Mouse (Mus musculus): Measurements from ENCODE around the gene Elf2. TPM values are rescaled to one million over a fixed set of nuclear protein-coding genes. Genes with fewer than 3 reads are reported as not detected.
"Not testable (repeated sequence)": the region's sequence is repeated elsewhere in the genome, so short reads cannot be mapped to it uniquely, and the experiment has no call there.

Elf2 gene
- total and polyA plus RNA-seq, 3 experiments, result 31.2 to 41.2 (median 32.2) TPM

DNA sequence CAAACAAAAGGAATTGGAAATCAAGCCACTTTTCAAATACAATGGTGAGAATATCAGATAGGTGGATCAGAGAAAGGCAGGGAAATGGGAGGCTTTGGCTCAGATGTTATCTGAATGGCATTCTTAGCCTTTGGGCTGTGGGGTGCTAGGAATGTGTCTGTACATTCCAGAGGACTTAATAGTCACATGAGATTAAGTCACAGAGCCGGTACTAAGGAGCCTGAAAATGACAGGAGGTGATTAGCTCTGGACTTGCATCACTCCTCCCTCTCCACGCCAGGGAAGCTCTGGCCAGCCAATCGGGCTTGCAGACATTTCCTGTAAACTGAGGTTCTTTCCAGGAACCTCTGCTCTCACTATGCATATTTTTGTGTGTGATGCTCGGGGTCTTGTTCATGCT is 119.6 kb downstream of the Elf2 start:
- in situ Hi-C loops (cut with MboI; ENCODE audit: low pct_ligation_motif_present, low pct_unique_long_range_greater_than_20kb, low sequenced_read_pairs), result loop anchor here (25.0 kb wide), 1 partner anchor 784 kb away; the partner anchor contains the start of gene Slc7a11
- no peaks in the 10 kb centered on the region for H3K9me3 ChIP-seq (replicated peaks; ENCODE audit: low read length)
- H3K4me3 ChIP-seq (replicated peaks in 1 of 3; ENCODE audit: low read depth in 2 of 3, low read length in 2 of 3, poor library complexity in 1 of 3), result no peak overlapping the region
- no peak for DNase-seq (ENCODE audit: extremely low read depth)
- H3K27me3 ChIP-seq (replicated peaks), result no peaks in the 10 kb centered on the region
- dilution Hi-C loops (cut with MboI; ENCODE audit: extremely low pct_ligation_motif_present, extremely low pct_unique_long_range_greater_than_20kb, low sequenced_read_pairs), result no loop called here
- H3K4me2 ChIP-seq (ENCODE audit: insufficient read depth, low read depth, poor library complexity, severe bottlenecking), result no peak overlapping the region
- TF ChIP-seq CHD2 (IDR thresholded peaks at IDR 0.05; ENCODE audit: low read length) (no peak), MEF2A (IDR thresholded peaks at IDR 0.05; ENCODE audit: borderline replicate concordance, low read depth, low read length) (no peak)
- H3K79me2 ChIP-seq (replicated peaks; ENCODE audit: control insufficient read depth, extremely low read depth, insufficient read depth, poor library complexity, severe bottlenecking), result peaks cover 4% of the 10 kb centered on the region
- no peak overlapping the region for H3K27ac ChIP-seq (ENCODE audit: insufficient read depth, low read depth)
- no peak overlapping the region for H3K9ac ChIP-seq (ENCODE audit: insufficient read depth, low read depth)
- H3K4me1 ChIP-seq (ENCODE audit: control insufficient read depth in 1 of 2, insufficient read depth in 2 of 2), result peaks cover 0 to 6% of the 10 kb centered on the region in 2 experiments; a peak in 2 of 4 replicates
- H3K36me3 ChIP-seq (replicated peaks in 1 of 2; ENCODE audit: control insufficient read depth in 1 of 2, insufficient read depth in 1 of 2, low read length in 1 of 2), result no peaks in the 10 kb centered on the region

DNA sequence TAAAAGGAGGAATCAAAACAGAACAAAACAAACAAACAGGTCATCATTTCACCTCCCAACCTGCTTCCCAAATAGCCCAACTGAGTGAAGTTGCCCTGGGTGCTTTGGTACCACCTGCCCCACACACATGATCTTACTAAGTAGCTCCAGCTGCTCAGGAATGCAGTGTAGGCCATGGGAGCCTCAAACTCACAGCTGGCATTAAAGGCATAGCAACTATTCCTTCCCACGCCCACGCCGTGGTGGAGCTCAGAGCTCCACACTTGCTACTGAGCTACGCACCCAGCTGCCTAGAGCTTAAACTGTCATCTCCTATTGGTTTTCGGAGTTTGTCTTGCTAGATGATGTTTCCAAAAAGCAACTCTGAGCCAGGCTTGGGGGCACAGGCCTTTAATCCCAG is 121.2 kb downstream of the Elf2 start:
- H3K36me3 ChIP-seq (replicated peaks in 1 of 2; ENCODE audit: control insufficient read depth in 1 of 2, insufficient read depth in 1 of 2, low read length in 1 of 2), result no peaks in the 10 kb centered on the region
- H3K4me1 ChIP-seq (ENCODE audit: control insufficient read depth in 1 of 2, insufficient read depth in 2 of 2), result peaks cover 0 to 4% of the 10 kb centered on the region in 2 experiments; a peak in 1 of 4 replicates
- DNase-seq (ENCODE audit: extremely low read depth), result no peak
- in situ Hi-C loops (cut with MboI; ENCODE audit: low pct_ligation_motif_present, low pct_unique_long_range_greater_than_20kb, low sequenced_read_pairs), result loop anchor here (25.0 kb wide), 1 partner anchor 782 kb away; the partner anchor contains the start of gene Slc7a11
- H3K4me3 ChIP-seq (replicated peaks in 1 of 3; ENCODE audit: low read depth in 2 of 3, low read length in 2 of 3, poor library complexity in 1 of 3), result no peak overlapping the region
- no peaks in the 10 kb centered on the region for H3K27me3 ChIP-seq (replicated peaks)
- H3K4me2 ChIP-seq (ENCODE audit: insufficient read depth, low read depth, poor library complexity, severe bottlenecking), result no peak overlapping the region
- dilution Hi-C loops (cut with MboI; ENCODE audit: extremely low pct_ligation_motif_present, extremely low pct_unique_long_range_greater_than_20kb, low sequenced_read_pairs), result no loop called here
- H3K79me2 ChIP-seq (replicated peaks; ENCODE audit: control insufficient read depth, extremely low read depth, insufficient read depth, poor library complexity, severe bottlenecking), result no peaks in the 10 kb centered on the region
- no peak overlapping the region for H3K27ac ChIP-seq (ENCODE audit: insufficient read depth, low read depth)
- H3K9me3 ChIP-seq (replicated peaks; ENCODE audit: low read length), result no peaks in the 10 kb centered on the region
- TF ChIP-seq MAZ (IDR thresholded peaks at IDR 0.05; ENCODE audit: low read depth, low read length) (no peak), E2F4 (IDR thresholded peaks at IDR 0.05; ENCODE audit: insufficient replicate concordance, low read depth, low read length) (no peak)
- no peak overlapping the region for H3K9ac ChIP-seq (ENCODE audit: insufficient read depth, low read depth)

DNA sequence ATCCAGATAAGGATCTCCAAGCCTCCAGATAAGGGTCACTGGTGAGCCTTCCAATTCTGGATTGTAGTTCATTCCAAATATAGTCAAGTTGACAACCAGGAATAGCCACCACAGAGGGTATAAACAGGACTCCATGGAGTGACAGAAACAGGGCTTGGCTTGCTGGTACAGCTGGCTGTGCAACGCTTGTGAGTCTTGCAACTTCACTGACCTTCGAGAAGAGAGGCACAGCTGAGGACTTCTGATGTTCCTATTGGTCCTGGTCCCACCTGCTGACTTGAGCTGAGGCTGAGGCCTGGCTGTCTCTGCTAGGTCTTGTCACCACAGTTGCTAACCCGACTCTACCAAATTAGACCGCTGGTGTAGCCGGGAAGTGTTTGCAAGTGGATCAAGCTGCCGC is 122.1 kb downstream of the Elf2 start:
- H3K27me3 ChIP-seq (replicated peaks); H3K4me3 ChIP-seq (replicated peaks in 1 of 3; ENCODE audit: low read depth in 2 of 3, low read length in 2 of 3, poor library complexity in 1 of 3); H3K9ac ChIP-seq (ENCODE audit: insufficient read depth, low read depth); H3K36me3 ChIP-seq (replicated peaks in 1 of 2; ENCODE audit: control insufficient read depth in 1 of 2, insufficient read depth in 1 of 2, low read length in 1 of 2); dilution Hi-C loops (cut with MboI; ENCODE audit: extremely low pct_ligation_motif_present, extremely low pct_unique_long_range_greater_than_20kb, low sequenced_read_pairs); H3K4me2 ChIP-seq (ENCODE audit: insufficient read depth, low read depth, poor library complexity, severe bottlenecking); H3K79me2 ChIP-seq (replicated peaks; ENCODE audit: control insufficient read depth, extremely low read depth, insufficient read depth, poor library complexity, severe bottlenecking); DNase-seq (ENCODE audit: extremely low read depth); H3K9me3 ChIP-seq (replicated peaks; ENCODE audit: low read length); H3K4me1 ChIP-seq (ENCODE audit: control insufficient read depth in 1 of 2, insufficient read depth in 2 of 2); H3K27ac ChIP-seq (ENCODE audit: insufficient read depth, low read depth): not testable (repeated sequence)
- in situ Hi-C loops (cut with MboI; ENCODE audit: low pct_ligation_motif_present, low pct_unique_long_range_greater_than_20kb, low sequenced_read_pairs), result loop anchor here (25.0 kb wide), 1 partner anchor 781 kb away; the partner anchor contains the start of gene Slc7a11

DNA sequence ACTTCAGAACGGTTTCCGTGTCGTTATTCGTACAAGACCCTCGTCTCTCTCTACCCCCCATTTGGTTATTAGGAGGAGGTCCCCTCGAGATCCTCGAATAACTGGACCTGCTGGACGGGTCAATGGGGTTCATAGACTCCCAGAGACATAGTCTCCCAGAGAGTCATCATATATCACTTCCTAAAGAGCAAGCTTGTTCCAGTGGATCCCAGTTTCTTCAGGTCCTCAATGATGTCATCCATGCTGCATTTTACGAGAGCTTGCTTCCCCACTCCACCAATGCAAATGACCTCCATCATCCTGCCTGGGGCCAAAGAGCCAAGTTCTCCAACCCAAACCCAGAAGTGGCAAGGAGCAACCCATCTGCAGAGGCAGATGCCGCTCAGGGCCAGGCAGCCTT is 124.1 kb downstream of the Elf2 start:
- in situ Hi-C loops (cut with MboI; ENCODE audit: low pct_ligation_motif_present, low pct_unique_long_range_greater_than_20kb, low sequenced_read_pairs), result loop anchor here (25.0 kb wide), 1 partner anchor 779 kb away; the partner anchor contains the start of gene Slc7a11

More for the DNA sequence above, 124.1 kb downstream of the Elf2 start:
- H3K4me3 ChIP-seq (replicated peaks in 1 of 3; ENCODE audit: low read depth in 2 of 3, low read length in 2 of 3, poor library complexity in 1 of 3); dilution Hi-C loops (cut with MboI; ENCODE audit: extremely low pct_ligation_motif_present, extremely low pct_unique_long_range_greater_than_20kb, low sequenced_read_pairs); H3K9me3 ChIP-seq (replicated peaks; ENCODE audit: low read length); H3K9ac ChIP-seq (ENCODE audit: insufficient read depth, low read depth); H3K27me3 ChIP-seq (replicated peaks); H3K36me3 ChIP-seq (replicated peaks in 1 of 2; ENCODE audit: control insufficient read depth in 1 of 2, insufficient read depth in 1 of 2, low read length in 1 of 2); H3K4me2 ChIP-seq (ENCODE audit: insufficient read depth, low read depth, poor library complexity, severe bottlenecking); H3K79me2 ChIP-seq (replicated peaks; ENCODE audit: control insufficient read depth, extremely low read depth, insufficient read depth, poor library complexity, severe bottlenecking); DNase-seq (ENCODE audit: extremely low read depth); H3K4me1 ChIP-seq (ENCODE audit: control insufficient read depth in 1 of 2, insufficient read depth in 2 of 2); H3K27ac ChIP-seq (ENCODE audit: insufficient read depth, low read depth): not testable (repeated sequence)
